Mouse (Mus musculus) myocyte (in vitro differentiated cells): Measurements from ENCODE around the gene Akip1.

Experiments used
- CEBPB ChIP-seq: IDR thresholded peaks from 2 replicates; pipeline ENCODE4 v1.6.1; 2011; ENCODE audit warnings: mild to moderate bottlenecking, moderate library complexity; ENCODE audit not compliant: poor library complexity, insufficient read depth, severe bottlenecking
- MAX ChIP-seq: IDR thresholded peaks from one replicate; pipeline ENCODE4 v1.6.1; 2011; ENCODE audit warnings: low read depth, mild to moderate bottlenecking, control low read depth
- MYOD1 ChIP-seq, 3 experiments: IDR thresholded peaks; one replicate each; pipeline ENCODE4 v1.6.1; 2011; ENCODE audit warnings: control low read depth in 2 of 3, low read depth in 2 of 3, mild to moderate bottlenecking in 2 of 3, moderate library complexity in 1 of 3; ENCODE audit not compliant: insufficient read length in 2 of 3, control insufficient read depth in 1 of 3
- MYOG ChIP-seq, 3 experiments: IDR thresholded peaks; one replicate each; pipeline ENCODE4 v1.6.1; 2011; ENCODE audit warnings: control low read depth in 2 of 3, low read depth in 2 of 3, mild to moderate bottlenecking in 2 of 3; ENCODE audit not compliant: insufficient read length in 2 of 3, control insufficient read depth in 1 of 3, insufficient read depth in 1 of 3
- POLR2A ChIP-seq: IDR thresholded peaks from one replicate; pipeline ENCODE4 v1.6.1; 2011; ENCODE audit warnings: low read depth, mild to moderate bottlenecking, control low read depth, moderate library complexity; ENCODE audit not compliant: insufficient read length
- POLR2AphosphoS2 ChIP-seq: IDR thresholded peaks from one replicate; pipeline ENCODE4 v1.6.1; 2011; ENCODE audit warnings: low read depth, control low read depth; ENCODE audit not compliant: insufficient read length
- TCF12 ChIP-seq: IDR thresholded peaks from one replicate; pipeline ENCODE4 v1.6.1; 2011; ENCODE audit warnings: mild to moderate bottlenecking, control low read depth; ENCODE audit not compliant: poor library complexity, insufficient read depth, severe bottlenecking
- TCF3 ChIP-seq: IDR thresholded peaks from one replicate; pipeline ENCODE4 v1.6.1; 2011; ENCODE audit warnings: low read depth, control low read depth; ENCODE audit not compliant: insufficient read length
- USF1 ChIP-seq: IDR thresholded peaks from one replicate; pipeline ENCODE4 v1.6.1; 2011; ENCODE audit warnings: low read depth, mild to moderate bottlenecking, control low read depth, moderate library complexity

GRCm38 (mm10) chr7:109669426-109670170 is 33.9 kb upstream of the Akip1 start:
- TF ChIP-seq USF1 (peak; percentile 15), POLR2A (peak; percentile 33), MYOG (IDR thresholded peaks at IDR 0.05; ENCODE audit: control insufficient read depth in 1 of 3, insufficient read depth in 1 of 3, insufficient read length in 2 of 3, low read depth in 2 of 3) (peak in 1 of 3 experiments; percentile 48), MAX (no peak), MYOD1 (IDR thresholded peaks at IDR 0.05; ENCODE audit: control insufficient read depth in 1 of 3, insufficient read length in 2 of 3, low read depth in 2 of 3) (peak in 2 of 3 experiments; percentile 33 to 41), CEBPB (peak; percentile 54), POLR2AphosphoS2 (peak; percentile 27), TCF12 (no peak), TCF3 (no peak)
